Mouse (Mus musculus) cerebellum, postnatal 4 days (tissue): ENCODE measurements around the gene Gm21854.
"Not testable (repeated sequence)": the region's sequence is repeated elsewhere in the genome, so short reads cannot be mapped to it uniquely, and the experiment has no call there.

Experiments
- DNase-seq, 2 experiments: peaks; one replicate each; pipeline ENCODE4 v3.0.0; 2022; ENCODE audit warnings: low spot score in 2 of 2, mixed read lengths in 1 of 2

Gene Gm21854

DNA sequence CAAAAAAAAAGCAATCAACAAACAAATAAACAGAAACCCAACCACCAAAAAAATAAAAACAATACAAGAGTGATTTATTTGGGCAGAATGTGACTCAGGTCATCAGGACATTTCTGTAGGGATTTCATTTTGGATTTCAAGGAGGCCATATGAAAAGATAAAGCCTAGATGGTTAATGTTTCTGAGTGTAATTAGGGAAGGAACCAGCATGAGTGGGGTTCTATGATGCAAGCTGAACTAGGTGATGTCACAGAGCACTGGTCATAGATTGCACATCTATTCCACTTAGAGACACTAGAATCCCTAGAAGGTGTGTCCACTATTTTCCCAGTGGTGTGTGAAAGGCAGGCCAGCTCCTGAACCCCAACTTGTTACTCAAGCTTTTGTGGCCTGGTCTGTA lies at the start of gene Gm21854:
TSS of gene Gm21854 (plus strand) at position 301 of the 400 bp plus-strand sequence.
- DNase-seq = not testable (repeated sequence)
